Mouse (Mus musculus) bone marrow, adult 2 months (tissue): Measurements from ENCODE around the gene Fam178b. TPM values are rescaled to one million over a fixed set of nuclear protein-coding genes. Genes with fewer than 3 reads are reported as not detected.

Source experiments
- H3K27ac ChIP-seq: fragments of 200-500 bp; 2 replicates; pipeline ENCODE4 v1.5.1; 2012; ENCODE audit warnings: low read depth, mild to moderate bottlenecking, control low read depth, inconsistent platforms, low read length; ENCODE audit not compliant: control insufficient read depth, poor library complexity, insufficient read depth
- H3K4me1 ChIP-seq: fragments of 200-500 bp; 2 replicates; pipeline ENCODE4 v1.6.1; 2011; ENCODE audit warnings: low read length; ENCODE audit not compliant: control insufficient read depth, insufficient read depth
- H3K4me3 ChIP-seq: fragments of 200-500 bp; replicated peaks from 2 replicates; pipeline ENCODE3; 2011; ENCODE audit warnings: mild to moderate bottlenecking, low read depth, low read length, control low read depth; ENCODE audit not compliant: control insufficient read depth
- CTCF ChIP-seq: fragments of 200-500 bp; IDR thresholded peaks from 2 replicates; pipeline ENCODE4 v1.5.1; 2011; ENCODE audit warnings: low read length, control low read depth; ENCODE audit not compliant: control insufficient read depth, insufficient read depth
- POLR2A ChIP-seq: fragments of 200-500 bp; IDR thresholded peaks from 2 replicates; pipeline ENCODE4 v1.6.1; 2011; ENCODE audit warnings: low read depth, mild to moderate bottlenecking, control low read depth, low read length, borderline replicate concordance; ENCODE audit not compliant: control insufficient read depth
- WGBS: fragments of 180-500 bp; shearing (Covaris S2); methylation state at CpG from one replicate; pipeline ENCODE4 v1.1.7; 2018; 5-methylcytosine and 5-hydroxymethylcytosine counted together
- polyA plus RNA-seq: library from polyadenylated mRNA; stranded (reverse); fragments of >200 nt; gene quantifications from 2 replicates; pipeline ENCODE4 v1.2.4, GENCODE M21; 2011; ENCODE audit warnings: low replicate concordance; ENCODE audit not compliant: missing spikeins, insufficient read depth, insufficient read length

The Fam178b gene
- polyA plus RNA-seq, 1 experiment, result not detected

- H3K4me1 ChIP-seq, result peaks cover 4% of the 10 kb centered on the region
- no peak overlapping the region for H3K27ac ChIP-seq
- TF ChIP-seq CTCF (no peak), POLR2A (no peak)
- 75% methylated on average over 4 of the region's 4 CpGs for WGBS
- no peak overlapping the region for H3K4me3 ChIP-seq
Measured at GRCm38 (mm10) chr1:36608211-36608610, 74.8 kb downstream of the Fam178b start.

- peaks cover 4% of the 10 kb centered on the region for H3K4me1 ChIP-seq
- no peak for TF ChIP-seq POLR2A
- no peak for TF ChIP-seq CTCF
- no peak overlapping the region for H3K27ac ChIP-seq
- 77% methylated on average over 7 of the region's 7 CpGs for WGBS
- no peak overlapping the region for H3K4me3 ChIP-seq
Measured at GRCm38 (mm10) chr1:36606951-36607350, 76.0 kb downstream of the Fam178b start.

- WGBS, result 45% methylated on average over 12 of the region's 12 CpGs
- Histone ChIP-seq H3K27ac (no peak overlapping the region), H3K4me3 (no peak overlapping the region), H3K4me1 (peaks cover 4% of the 10 kb centered on the region)
- TF ChIP-seq CTCF (no peak), POLR2A (no peak)
Measured at GRCm38 (mm10) chr1:36604254-36605156, 78.5 kb downstream of the Fam178b start.

GRCm38 (mm10) chr1:36603361-36603760, 79.6 kb downstream of the Fam178b start:
- peaks cover 4% of the 10 kb centered on the region for H3K4me1 ChIP-seq
- 31% methylated on average over 9 of the region's 9 CpGs for WGBS
- TF ChIP-seq POLR2A (no peak), CTCF (no peak)
- no peak overlapping the region for H3K4me3 ChIP-seq
- no peak overlapping the region for H3K27ac ChIP-seq

DNA sequence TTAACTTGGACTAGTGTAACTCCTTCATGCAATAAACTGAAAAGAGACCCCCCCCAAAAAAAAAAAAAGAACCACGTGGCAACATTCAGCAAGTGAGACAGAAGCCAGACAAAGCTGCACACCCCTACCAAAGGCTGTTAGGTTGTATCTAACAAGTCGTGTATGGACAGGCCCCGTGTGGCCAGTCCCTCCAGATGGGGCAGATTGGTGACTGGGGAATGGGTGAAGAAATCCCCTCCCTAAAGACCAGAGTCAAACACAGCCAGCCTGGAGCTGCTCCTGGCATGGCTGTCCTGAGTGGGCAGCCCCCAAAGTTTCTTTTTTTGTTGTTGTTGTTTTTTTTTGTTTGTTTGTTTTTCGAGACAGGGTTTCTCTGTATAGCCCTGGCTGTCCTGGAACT, 80.7 kb downstream of the Fam178b start:
- Histone ChIP-seq H3K4me3 (no peak overlapping the region), H3K4me1 (peaks cover 4% of the 10 kb centered on the region), H3K27ac (no peak overlapping the region)
- 54% methylated on average over 4 of the region's 4 CpGs for WGBS
- TF ChIP-seq POLR2A (no peak), CTCF (no peak)

- TF ChIP-seq POLR2A (no peak), CTCF (no peak)
Measured at GRCm38 (mm10) chr1:36598411-36598810, 84.6 kb downstream of the Fam178b start.

DNA sequence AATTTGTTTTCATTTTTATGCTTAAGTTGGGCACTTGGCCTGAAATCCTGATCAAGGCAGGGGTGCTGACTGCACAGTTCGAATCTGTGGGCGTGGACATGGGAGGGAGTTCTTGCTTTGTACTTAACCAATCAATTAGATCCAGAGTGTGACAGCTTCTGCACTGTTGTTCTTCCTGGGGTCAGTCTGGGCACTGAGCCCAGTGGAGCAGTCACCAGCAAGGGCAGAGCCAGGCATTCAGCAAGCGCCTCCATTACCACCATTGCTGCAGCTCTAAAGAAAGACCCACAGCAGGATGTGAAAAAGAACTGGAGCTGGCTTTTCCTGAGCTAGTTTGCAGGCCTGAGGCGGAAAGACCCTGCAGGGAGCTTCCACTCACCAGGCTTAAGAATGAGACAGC, 86.9 kb downstream of the Fam178b start:
- Histone ChIP-seq H3K4me1 (peaks cover 2% of the 10 kb centered on the region; the same call in 1 of the 2 replicates), H3K27ac (no peak overlapping the region), H3K4me3 (no peak overlapping the region)
- TF ChIP-seq POLR2A, result no peak
- TF ChIP-seq CTCF, result no peak
- 59% methylated on average over 4 of the region's 4 CpGs for WGBS

More at GRCm38 (mm10) chr1:36598411-36598810, 84.6 kb downstream of the Fam178b start:
- Histone ChIP-seq H3K4me1 (no peaks in the 10 kb centered on the region), H3K4me3 (no peak overlapping the region), H3K27ac (no peak overlapping the region)
- 60% methylated on average over 2 of the region's 2 CpGs for WGBS

DNA sequence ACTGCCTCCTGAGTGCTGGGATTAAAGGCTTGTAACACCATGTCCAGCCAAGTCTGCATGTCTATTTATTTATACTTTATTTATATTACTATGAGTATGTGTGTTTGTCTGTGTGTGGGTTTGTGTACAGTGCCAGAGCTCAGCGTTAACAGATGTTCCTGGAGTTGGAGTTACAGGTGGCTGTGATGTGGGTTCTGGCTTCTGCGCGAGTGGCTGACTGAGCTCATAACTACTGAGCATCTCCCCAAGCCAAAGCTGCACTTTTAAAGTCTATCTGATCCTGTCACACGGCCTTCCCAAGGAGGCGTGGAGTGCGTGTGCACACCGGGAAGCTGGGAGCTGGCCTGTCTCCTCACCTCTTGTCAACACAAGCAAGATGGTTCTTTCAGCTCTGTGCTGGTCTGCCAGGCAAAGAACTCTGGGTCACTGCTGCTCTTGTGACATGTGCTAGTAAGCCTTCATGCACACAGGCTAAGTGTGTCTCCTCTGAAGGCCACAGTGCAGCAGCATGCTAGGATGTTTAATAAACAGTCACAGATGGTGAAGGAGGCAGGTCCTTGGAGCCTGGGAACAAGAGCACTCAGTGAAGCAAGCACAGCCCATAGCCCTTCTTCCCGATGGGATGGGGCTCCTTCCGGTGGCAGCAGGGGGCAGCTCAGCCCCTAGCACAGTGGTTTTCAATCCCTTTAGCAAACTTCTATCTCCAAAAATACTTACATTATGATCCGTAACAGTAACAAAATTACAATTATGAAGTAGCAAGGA, 87.6 kb downstream of the Fam178b start:
- WGBS, result 81% methylated on average over 10 of the region's 10 CpGs
- peaks cover 2% of the 10 kb centered on the region; the same call in 1 of the 2 replicates for H3K4me1 ChIP-seq
- H3K4me3 ChIP-seq, result no peak overlapping the region
- TF ChIP-seq CTCF (no peak), POLR2A (no peak)
- H3K27ac ChIP-seq, result no peak overlapping the region
